Mouse (Mus musculus) mature B cell (primary cell): ENCODE measurements around the gene Hapln4.

Experiments
- in situ Hi-C: fragments of 300-500 bp; cut with MboI; formaldehyde crosslinking; loops from 2 replicates; pipeline ENCODE4 v1.14.3; 2019

Hapln4 gene

GRCm38 (mm10) chr8:70139026-70139857 lies 56.0 kb downstream of the Hapln4 start, which contains the start of the genes Rfxank, Borcs8 and Mef2b:
TSS of gene Rfxank (minus strand) at chr8:70139154.
TSS of gene Borcs8 (plus strand) at chr8:70139499.
TSS of gene Mef2b (plus strand) at chr8:70139711.
- in situ Hi-C loops: no loop called here

DNA sequence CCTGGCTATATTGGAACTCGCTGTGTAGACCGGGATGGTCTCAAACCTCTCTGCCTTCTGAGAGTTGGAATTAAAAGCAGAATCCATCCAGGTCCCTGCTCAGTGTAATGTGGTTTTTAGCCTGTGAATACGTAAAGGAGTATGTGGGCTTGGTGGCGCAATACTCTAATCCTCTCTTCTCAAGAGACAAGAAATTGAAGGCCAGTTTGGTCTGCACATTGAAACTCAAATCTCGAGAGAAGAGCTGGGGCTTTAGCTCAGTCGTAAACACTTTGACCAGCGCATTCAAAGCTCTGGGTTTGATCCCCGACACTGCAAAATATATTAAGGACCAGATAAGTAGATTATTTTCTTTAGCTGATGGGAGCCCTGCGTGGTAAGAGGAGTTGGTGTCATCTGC lies 56.7 kb downstream of the Hapln4 start:
- in situ Hi-C loops: no loop called here
